18 mouse cellular contexts compared by ENCODE assay signal in genomic region chr2:6618450-6618849, GRCm38 (mm10).
DNase-seq lines count a peak whose midpoint lies in the region; ATAC-seq and TF ChIP-seq lines count a peak whose summit lies in the region.
"Had no signal": no experiment of that assay in that cellular context is flagged by ENCODE, and none has a peak within 500 bp of the region (broad histone marks: within the 10 kb centered on the region; RNA-seq: fewer than 3 reads in every experiment).

No protein-coding gene starts in this region.

- H3K9me3 ChIP-seq in forebrain, embryonic 13.5 days (replicated peaks), result 0 out of 2 replicates have a peak, but pooled peaks cover 2% of the 10 kb centered on the region
- no peaks in the 10 kb centered on the region for H3K9me3 ChIP-seq in forebrain, embryonic 11.5 days (ENCODE audit: control insufficient read depth, low read length)
- H3K9me3 ChIP-seq in forebrain, embryonic 15.5 days, result no peaks in the 10 kb centered on the region
- H3K9me3 ChIP-seq: embryonic facial prominence, embryonic 10.5 days; embryonic facial prominence, embryonic 12.5 days had no signal

- H3K4me3 ChIP-seq in forebrain, embryonic 13.5 days, result no peak overlapping the region
- no peak overlapping the region for H3K4me3 ChIP-seq in forebrain, embryonic 11.5 days (ENCODE audit: low read depth, low read length)
- H3K4me3 ChIP-seq in layer of hippocampus, adult 2 months, result no peak overlapping the region
- H3K4me3 ChIP-seq in forebrain, embryonic 15.5 days, result no peak overlapping the region
- H3K4me3 ChIP-seq in left cerebral cortex, adult 2 months, result no peak overlapping the region
- H3K4me3 ChIP-seq: embryonic facial prominence, embryonic 10.5 days; embryonic facial prominence, embryonic 12.5 days had no signal

- ATAC-seq in forebrain, embryonic 13.5 days, result peak; percentile 66
- no peak for ATAC-seq in forebrain, embryonic 11.5 days (replicated peaks; ENCODE audit: low FRiP score)
- peak; percentile 66 for ATAC-seq in forebrain, embryonic 15.5 days (replicated peaks)
- ATAC-seq in granulocyte monocyte progenitor cell, adult 5-6 weeks (replicated peaks; ENCODE audit: poor library complexity, severe bottlenecking), result no peak

- no peaks in the 10 kb centered on the region for H3K27me3 ChIP-seq in forebrain, embryonic 13.5 days
- no peaks in the 10 kb centered on the region for H3K27me3 ChIP-seq in forebrain, embryonic 11.5 days (ENCODE audit: control insufficient read depth, insufficient read depth, low read length)
- H3K27me3 ChIP-seq in forebrain, embryonic 15.5 days, result no peaks in the 10 kb centered on the region
- H3K27me3 ChIP-seq: embryonic facial prominence, embryonic 12.5 days had no signal

- intact Hi-C loops in left cerebral cortex, adult 2 months (cut with DNase I), result no loop called here

- peaks cover 27% of the 10 kb centered on the region for H3K4me1 ChIP-seq in forebrain, embryonic 13.5 days
- H3K4me1 ChIP-seq in forebrain, embryonic 11.5 days (replicated peaks; ENCODE audit: control insufficient read depth, insufficient read depth, low read length), result no peaks in the 10 kb centered on the region
- peaks cover 53% of the 10 kb centered on the region for H3K4me1 ChIP-seq in forebrain, embryonic 15.5 days
- H3K4me1 ChIP-seq: embryonic facial prominence, embryonic 10.5 days; embryonic facial prominence, embryonic 12.5 days had no signal

- H3K4me2 ChIP-seq in forebrain, embryonic 13.5 days, result no peak overlapping the region
- H3K4me2 ChIP-seq in forebrain, embryonic 11.5 days (ENCODE audit: low read depth, low read length, severe bottlenecking), result no peak overlapping the region
- H3K4me2 ChIP-seq in forebrain, embryonic 15.5 days (replicated peaks), result no peak overlapping the region
- H3K4me2 ChIP-seq: embryonic facial prominence, embryonic 12.5 days had no signal

- H3K27ac ChIP-seq in forebrain, embryonic 13.5 days, result peak overlapping the region; percentile 82; the same call in 1 of the 2 replicates
- H3K27ac ChIP-seq in forebrain, embryonic 11.5 days (ENCODE audit: low read depth, low read length), result no peak overlapping the region
- peak overlapping the region; percentile 7; the same call in 1 of the 2 replicates for H3K27ac ChIP-seq in layer of hippocampus, adult 2 months
- peak overlapping the region; percentile 75 for H3K27ac ChIP-seq in forebrain, embryonic 15.5 days (replicated peaks)
- no peak overlapping the region for H3K27ac ChIP-seq in left cerebral cortex, adult 2 months
- H3K27ac ChIP-seq: embryonic facial prominence, embryonic 10.5 days; embryonic facial prominence, embryonic 12.5 days had no signal

- no peak for DNase-seq in forebrain, embryonic 11.5 days (ENCODE audit: low spot score)
- no peak for DNase-seq in layer of hippocampus, adult 2 months (ENCODE audit: low spot score in 2 of 2)
- DNase-seq in layer of hippocampus, postnatal 10 days (ENCODE audit: low spot score in 2 of 2), result no peak
- DNase-seq in telencephalon, adult 2 months (ENCODE audit: low read depth, low spot score), result peak; percentile 38
- DNase-seq in left cerebral cortex, adult 2 months (ENCODE audit: extremely low spot score in 1 of 2, low spot score in 2 of 2), result no peak
- DNase-seq: adrenal gland, adult 2 months; adrenal gland, postnatal 10 days; adrenal gland, postnatal 25 days; cerebellum, adult 11-12 months; cerebellum, adult 2 months; cerebellum, adult 9-10 months; cerebellum, postnatal 10 days; cerebellum, postnatal 25 days had no signal

- H3K9ac ChIP-seq in forebrain, embryonic 13.5 days, result no peak overlapping the region
- no peak overlapping the region for H3K9ac ChIP-seq in forebrain, embryonic 11.5 days (ENCODE audit: low read length)
- no peak overlapping the region for H3K9ac ChIP-seq in forebrain, embryonic 15.5 days (replicated peaks)
- H3K9ac ChIP-seq: embryonic facial prominence, embryonic 12.5 days had no signal

- TF ChIP-seq CTCF in layer of hippocampus, adult 2 months (conservative IDR thresholded peaks at IDR 0.05), result no peak
- no peak for TF ChIP-seq CTCF in left cerebral cortex, adult 2 months (IDR thresholded peaks at IDR 0.05)

- WGBS in forebrain, embryonic 13.5 days, result 75% methylated on average over 1 of the region's 1 CpGs
- 86% methylated on average over 1 of the region's 1 CpGs for WGBS in forebrain, embryonic 11.5 days
- 62% methylated on average over 1 of the region's 1 CpGs for WGBS in forebrain, embryonic 15.5 days

- H3K36me3 ChIP-seq in forebrain, embryonic 13.5 days (ENCODE audit: poor library complexity, severe bottlenecking), result peaks cover 30% of the 10 kb centered on the region
- H3K36me3 ChIP-seq in forebrain, embryonic 11.5 days (ENCODE audit: control insufficient read depth, insufficient read depth, low read length), result no peaks in the 10 kb centered on the region
- peaks cover 22% of the 10 kb centered on the region for H3K36me3 ChIP-seq in forebrain, embryonic 15.5 days
- H3K36me3 ChIP-seq: embryonic facial prominence, embryonic 10.5 days; embryonic facial prominence, embryonic 12.5 days had no signal

Comparison
In these comparisons a context has a peak if more than half of its experiments do, and no peak if none do; other contexts are left out.
1. ATAC-seq: peak in forebrain, embryonic 13.5 days (single experiment) and forebrain, embryonic 15.5 days (single experiment); none in forebrain, embryonic 11.5 days (single experiment) and granulocyte monocyte progenitor cell, adult 5-6 weeks (single experiment).
2. H3K27ac ChIP-seq: peak in forebrain, embryonic 13.5 days (single experiment), layer of hippocampus, adult 2 months (single experiment) and forebrain, embryonic 15.5 days (single experiment); none in forebrain, embryonic 11.5 days (single experiment) and left cerebral cortex, adult 2 months (single experiment).